Mouse (Mus musculus): ENCODE data around the gene Nox1.

DNA sequence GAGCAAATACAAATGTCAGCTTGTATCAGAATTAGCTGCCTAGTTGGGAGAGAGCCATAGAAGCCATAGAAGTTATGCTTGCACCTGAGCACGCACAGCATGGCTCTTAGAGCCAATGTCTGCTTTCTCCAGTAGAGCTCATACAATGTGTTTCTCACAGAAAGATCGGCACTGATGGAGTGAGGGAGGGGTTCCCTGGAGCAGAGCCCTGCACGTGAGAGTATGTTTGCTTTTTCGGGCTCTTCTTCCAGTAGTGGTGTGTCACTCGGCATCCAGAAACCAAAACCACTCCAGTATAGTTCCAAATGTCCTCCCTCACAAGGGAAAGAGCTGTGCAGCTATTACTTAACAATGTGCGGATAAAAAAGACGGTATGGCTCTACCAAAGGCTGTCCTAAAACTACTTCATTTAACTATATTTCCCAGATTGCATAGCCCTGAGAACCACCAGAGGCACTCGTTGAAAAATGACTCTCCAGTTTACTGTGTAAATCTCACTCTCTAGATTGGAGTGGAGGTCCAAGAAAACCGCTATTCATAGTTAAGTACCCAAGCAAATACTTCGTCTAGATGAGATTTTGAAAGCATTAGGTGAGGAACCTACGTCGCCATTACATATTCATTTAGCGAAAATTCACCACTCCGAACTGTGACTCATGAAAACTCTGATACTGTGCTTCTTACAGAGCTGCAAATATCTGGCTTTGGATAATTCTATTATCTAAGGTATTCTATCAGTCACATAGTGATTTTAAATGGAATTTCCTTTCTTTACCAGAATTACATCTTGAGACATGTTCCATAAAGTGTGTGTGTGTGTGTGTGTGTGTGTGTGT is 163.5 kb downstream of the Nox1 start:
- no peak for TF ChIP-seq CHD2 (IDR thresholded peaks at IDR 0.05; ENCODE audit: low read depth, low read length)
- TF ChIP-seq HCFC1 (IDR thresholded peaks at IDR 0.05; ENCODE audit: borderline replicate concordance, insufficient read depth, low read length), result no peak
- no peak for TF ChIP-seq ZC3H11A (IDR thresholded peaks at IDR 0.05; ENCODE audit: borderline replicate concordance, low read depth, low read length)
